Mouse (Mus musculus) forebrain, embryonic 11.5 days (tissue): ENCODE data around the gene Klc2. TPM values are rescaled to one million over a fixed set of nuclear protein-coding genes. Genes with fewer than 3 reads are reported as not detected.
A peak's percentile ranks its signal among the peaks of the same experiment; 100 is the strongest.

Source experiments
- ATAC-seq: fragments of 200-750 bp; cut with Nextera tagmentation; replicated peaks from 2 replicates; pipeline ENCODE4 v1.8.0; 2017; ENCODE audit warnings: moderate TSS enrichment; ENCODE audit not compliant: low FRiP score
- DNase-seq: peaks from one replicate; pipeline ENCODE4 v3.0.0-alpha.2; 2017; ENCODE audit warnings: low spot score
- H3K27ac ChIP-seq: fragments of 300-500 bp; sonication (generic); 2 replicates; pipeline ENCODE4 v1.5.1; 2014; ENCODE audit warnings: low read depth, low read length
- H3K27me3 ChIP-seq: fragments of 300-500 bp; sonication (generic); 2 replicates; pipeline ENCODE4 v1.6.1; 2014; ENCODE audit warnings: mild to moderate bottlenecking, low read length, mixed read lengths; ENCODE audit not compliant: control insufficient read depth, insufficient read depth
- H3K36me3 ChIP-seq: fragments of 300-500 bp; sonication (generic); 2 replicates; pipeline ENCODE4 v1.6.1; 2014; ENCODE audit warnings: mild to moderate bottlenecking, low read length, moderate library complexity, mixed read lengths; ENCODE audit not compliant: control insufficient read depth, insufficient read depth
- H3K4me1 ChIP-seq: fragments of 300-500 bp; sonication (generic); replicated peaks from 2 replicates; pipeline ENCODE4 v1.6.1; 2014; ENCODE audit warnings: low read length, mixed read lengths; ENCODE audit not compliant: control insufficient read depth, insufficient read depth
- H3K4me2 ChIP-seq: fragments of 300-500 bp; sonication (generic); 2 replicates; pipeline ENCODE4 v1.6.1; 2014; ENCODE audit warnings: low read depth, mild to moderate bottlenecking, low read length, moderate library complexity, mixed read lengths; ENCODE audit not compliant: severe bottlenecking
- H3K4me3 ChIP-seq: fragments of 300-500 bp; sonication (generic); 2 replicates; pipeline ENCODE4 v1.5.1; 2014; ENCODE audit warnings: low read depth, low read length
- H3K9ac ChIP-seq: fragments of 300-500 bp; sonication (generic); 2 replicates; pipeline ENCODE4 v1.6.1; 2014; ENCODE audit warnings: low read length
- H3K9me3 ChIP-seq: fragments of 300-500 bp; sonication (generic); 2 replicates; pipeline ENCODE4 v1.6.1; 2016; ENCODE audit warnings: low read length, mixed read lengths; ENCODE audit not compliant: control insufficient read depth
- WGBS: fragments of 180-500 bp; shearing (Covaris S2); extraction: QIAGEN DNeasy Blood & Tissue Kit; methylation state at CpG from one replicate; pipeline ENCODE4 v1.1.7; 2014; 5-methylcytosine and 5-hydroxymethylcytosine counted together
- polyA plus RNA-seq: library from polyadenylated mRNA; unstranded; fragments of >200 nt; fragmentation: Nextera tagmentation; extraction: Ambion mirVana; gene quantifications from 2 replicates; pipeline ENCODE4 v1.2.1, GENCODE M21; 2014

Gene Klc2
- polyA plus RNA-seq, 1 experiment from 2014 or later, result 35.3 TPM

DNA sequence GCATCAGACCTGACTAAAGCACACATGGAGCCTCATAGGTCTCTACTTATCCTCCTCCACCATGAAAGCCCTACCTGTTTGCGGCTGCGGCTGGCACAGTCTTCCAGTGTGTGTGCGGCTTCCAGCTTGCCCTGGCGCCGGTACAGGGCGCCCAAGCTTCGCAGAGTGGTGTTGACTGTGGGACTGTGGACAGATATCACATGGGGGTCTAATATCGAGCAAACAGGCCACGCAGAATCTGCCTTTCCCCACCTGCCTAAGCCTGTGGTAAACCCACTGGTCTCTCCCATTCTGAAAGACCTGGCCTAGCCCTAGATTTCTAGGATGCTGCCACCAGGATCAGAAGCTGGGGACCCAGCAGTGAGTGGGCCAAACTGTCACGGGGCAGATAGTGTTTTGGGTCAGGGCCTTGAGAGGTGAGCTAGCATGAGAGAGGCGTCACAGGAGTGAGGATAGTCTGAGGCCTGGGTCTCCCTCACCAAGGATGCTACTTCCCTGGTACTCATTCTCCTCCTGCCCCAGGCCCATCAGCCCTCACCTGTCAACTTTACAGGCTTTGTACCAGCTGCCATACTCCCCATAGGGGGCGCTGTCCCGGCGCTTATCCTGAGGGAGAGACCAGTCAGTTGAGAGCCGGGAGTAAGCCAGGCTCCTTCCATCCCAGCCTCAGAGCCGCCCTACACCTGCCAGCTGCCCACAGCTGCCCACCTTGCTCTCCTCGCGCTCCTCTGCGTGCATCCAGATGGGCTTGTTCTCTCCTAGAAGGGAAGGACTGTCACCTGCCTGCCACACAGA lies 8.5 kb downstream of the Klc2 start:
- H3K4me3 ChIP-seq, result no peak overlapping the region
- peaks cover 4% of the 10 kb centered on the region; the same call in 1 of the 2 replicates for H3K36me3 ChIP-seq
- no peak overlapping the region for H3K9ac ChIP-seq
- H3K27ac ChIP-seq, result no peak overlapping the region
- ATAC-seq (no peak), DNase-seq (no peak)
- H3K4me2 ChIP-seq, result no peak overlapping the region
- no peaks in the 10 kb centered on the region for H3K9me3 ChIP-seq
- no peaks in the 10 kb centered on the region for H3K27me3 ChIP-seq
- 75% methylated on average over 19 of the region's 19 CpGs for WGBS
- H3K4me1 ChIP-seq, result peaks cover 9% of the 10 kb centered on the region

DNA sequence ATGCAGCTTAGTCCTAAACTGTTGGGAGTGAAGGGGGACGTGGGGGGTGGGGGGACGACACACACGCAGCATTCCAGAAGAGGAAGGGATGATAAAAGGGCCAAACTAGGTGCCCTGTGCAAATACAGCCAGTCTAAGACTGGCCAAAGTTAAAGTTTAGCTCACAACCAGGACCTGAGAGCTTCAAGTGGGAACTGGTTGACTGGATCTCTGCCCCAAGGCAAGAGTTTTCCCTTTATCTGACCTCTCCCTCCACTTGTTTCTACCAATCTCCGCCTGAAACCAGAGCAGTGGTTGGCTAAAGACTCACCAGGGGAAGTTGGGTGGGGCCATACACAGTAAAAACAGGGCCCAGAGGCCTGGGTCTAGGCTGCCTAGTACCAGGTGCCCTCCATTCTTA lies 9.7 kb downstream of the Klc2 start:
- Histone ChIP-seq H3K4me3 (no peak overlapping the region), H3K36me3 (peaks cover 8% of the 10 kb centered on the region; the same call in 1 of the 2 replicates), H3K9me3 (no peaks in the 10 kb centered on the region), H3K4me2 (no peak overlapping the region), H3K9ac (no peak overlapping the region), H3K27ac (no peak overlapping the region), H3K4me1 (peaks cover 9% of the 10 kb centered on the region), H3K27me3 (no peaks in the 10 kb centered on the region)
- DNase-seq (no peak), ATAC-seq (no peak)
- 59% methylated on average over 4 of the region's 4 CpGs for WGBS

DNA sequence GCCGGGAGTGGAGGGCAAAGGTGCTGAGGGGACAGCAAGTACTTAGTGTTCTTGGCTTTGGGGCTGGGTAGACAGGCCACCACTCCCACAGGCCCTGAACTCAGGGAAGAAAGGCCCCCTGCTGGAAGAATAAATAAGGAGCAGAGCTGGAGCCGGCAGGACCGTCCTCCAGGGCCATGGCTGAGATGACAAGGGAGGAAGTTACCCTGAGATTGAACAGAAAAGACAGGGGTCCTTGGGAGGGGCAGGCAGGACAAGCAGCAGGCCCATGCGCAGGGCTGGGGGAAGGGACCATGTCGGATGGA lies 10.1 kb downstream of the Klc2 start:
- no peak overlapping the region; the same call in 1 of the 2 replicates for H3K9ac ChIP-seq
- no peak for ATAC-seq

DNA sequence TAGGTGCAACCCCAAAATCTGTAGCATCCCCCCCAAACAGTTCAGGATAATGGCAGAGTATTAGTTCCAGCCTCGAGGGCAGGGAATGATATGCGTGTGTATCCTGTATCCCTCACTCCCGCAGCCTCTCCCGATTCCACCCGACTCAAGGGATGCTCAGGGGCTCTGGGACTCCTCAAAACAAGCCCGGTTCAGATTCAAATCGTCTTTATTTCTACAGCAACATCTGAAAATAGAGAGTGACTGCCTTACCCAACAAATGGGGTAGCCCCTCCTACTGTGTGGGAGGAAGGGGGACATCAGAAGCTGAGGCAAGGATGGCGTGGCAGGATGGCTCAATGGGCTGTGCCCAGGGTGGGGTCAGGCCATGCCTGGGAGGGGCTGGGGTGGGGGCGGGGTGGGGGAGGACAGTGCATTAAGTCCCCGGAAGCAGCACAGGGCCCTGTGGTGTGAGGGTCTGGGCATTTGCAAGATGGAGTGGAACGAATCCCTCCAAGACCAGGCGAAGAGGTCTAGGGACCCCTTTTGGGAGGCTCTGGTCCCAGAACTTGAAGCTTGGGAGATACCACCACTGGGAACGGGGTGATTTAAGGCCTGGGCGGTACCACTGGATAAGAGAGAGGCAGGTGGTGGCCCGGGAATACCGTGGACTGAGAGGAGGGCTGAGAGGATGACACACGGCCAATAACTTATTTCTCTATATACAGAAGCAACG lies 10.6 kb downstream of the Klc2 start:
- H3K27me3 ChIP-seq, result no peaks in the 10 kb centered on the region
- no peak overlapping the region for H3K4me3 ChIP-seq
- ATAC-seq (no peak), DNase-seq (no peak)
- WGBS, result 79% methylated on average over 18 of the region's 18 CpGs
- H3K4me2 ChIP-seq, result peak overlapping the region; percentile 24; the same call in 1 of the 2 replicates
- no peak overlapping the region for H3K27ac ChIP-seq
- H3K9ac ChIP-seq, result no peak overlapping the region; the same call in 1 of the 2 replicates
- peaks cover 9% of the 10 kb centered on the region for H3K4me1 ChIP-seq
- H3K36me3 ChIP-seq, result peaks cover 11% of the 10 kb centered on the region; the same call in 1 of the 2 replicates
- H3K9me3 ChIP-seq, result no peaks in the 10 kb centered on the region

More for the DNA sequence above, 10.1 kb downstream of the Klc2 start:
- WGBS, result 30% methylated on average over 5 of the region's 5 CpGs
- Histone ChIP-seq H3K9me3 (no peaks in the 10 kb centered on the region), H3K27me3 (no peaks in the 10 kb centered on the region), H3K4me2 (no peak overlapping the region), H3K27ac (no peak overlapping the region), H3K4me3 (no peak overlapping the region), H3K36me3 (peaks cover 9% of the 10 kb centered on the region; the same call in 1 of the 2 replicates), H3K4me1 (peaks cover 9% of the 10 kb centered on the region)
- DNase-seq, result no peak

DNA sequence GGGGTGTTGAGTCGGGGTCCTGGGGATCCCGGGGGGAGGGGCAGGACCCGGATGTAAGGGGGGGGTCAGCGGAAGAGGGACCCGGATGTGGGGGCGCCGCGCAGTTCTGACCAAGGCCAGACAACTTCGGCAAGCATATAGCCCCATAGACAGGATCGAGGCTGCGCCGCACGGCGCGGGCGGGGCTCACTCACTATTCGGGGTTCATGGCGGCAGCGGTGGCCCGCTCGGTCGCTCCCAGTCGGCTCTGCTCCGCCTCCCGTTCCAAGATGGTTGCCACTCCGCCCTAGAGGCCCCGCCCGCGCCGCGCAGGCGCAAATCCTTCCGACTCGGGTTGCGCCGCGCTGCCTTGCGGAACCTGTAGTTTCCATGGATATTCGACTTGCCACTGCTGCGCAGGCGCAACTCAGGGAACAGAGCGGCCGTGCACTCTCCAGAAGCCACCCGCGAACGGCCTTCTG lies 11.6 kb downstream of the Klc2 start, which contains the start of gene Rab1b:
Gene Rab1b (minus strand): TSS at position 342 of the 461 bp plus-strand sequence.
- WGBS, result under 1% methylated on average over 46 of the region's 46 CpGs
- H3K27ac ChIP-seq, result peak within 1 kb of the TSS; percentile 87
- H3K36me3 ChIP-seq, result peaks cover 12% of the 10 kb centered on the region; the same call in 1 of the 2 replicates
- H3K27me3 ChIP-seq, result no peaks in the 10 kb centered on the region
- H3K4me2 ChIP-seq, result peak within 1 kb of the TSS; percentile 72
- peak; percentile 96 for ATAC-seq
- peak; percentile 99 for DNase-seq
- H3K9ac ChIP-seq, result peak within 1 kb of the TSS; percentile 91
- no peaks in the 10 kb centered on the region for H3K9me3 ChIP-seq
- H3K4me3 ChIP-seq, result peak within 1 kb of the TSS; percentile 63
- H3K4me1 ChIP-seq, result peaks cover 9% of the 10 kb centered on the region

DNA sequence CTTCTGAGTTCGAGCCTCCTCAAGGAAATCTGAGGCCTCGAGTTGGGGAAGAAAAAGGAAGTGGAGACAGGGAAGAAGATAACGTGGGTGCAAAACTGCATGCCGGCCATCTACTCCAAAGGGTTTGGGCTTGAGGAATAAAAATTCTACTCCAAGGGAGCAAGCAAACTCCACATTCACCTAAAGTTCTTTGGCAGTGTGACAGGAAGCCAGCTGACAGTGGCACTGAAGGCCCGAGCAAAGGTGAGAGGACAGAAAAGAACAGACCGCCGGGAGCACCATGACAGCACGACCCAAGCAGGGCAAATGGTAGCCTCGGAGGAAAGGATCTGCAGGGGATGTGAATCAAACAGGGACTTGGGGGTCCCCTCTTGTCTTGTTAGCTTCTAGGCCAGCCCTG lies 12.3 kb downstream of the Klc2 start:
- ATAC-seq (no peak; the same call in 1 of the 2 replicates), DNase-seq (no peak)
- 29% methylated on average over 9 of the region's 9 CpGs for WGBS
- peaks cover 9% of the 10 kb centered on the region for H3K4me1 ChIP-seq
- H3K9me3 ChIP-seq, result no peaks in the 10 kb centered on the region
- H3K27me3 ChIP-seq, result no peaks in the 10 kb centered on the region
- H3K9ac ChIP-seq, result peak overlapping the region; percentile 91
- H3K36me3 ChIP-seq, result peaks cover 9% of the 10 kb centered on the region; the same call in 1 of the 2 replicates
- peak overlapping the region; percentile 63 for H3K4me3 ChIP-seq
- H3K27ac ChIP-seq, result 0 out of 2 replicates have a peak overlapping the region, but pooled peaks have one; percentile 87
- H3K4me2 ChIP-seq, result peak overlapping the region; percentile 72

DNA sequence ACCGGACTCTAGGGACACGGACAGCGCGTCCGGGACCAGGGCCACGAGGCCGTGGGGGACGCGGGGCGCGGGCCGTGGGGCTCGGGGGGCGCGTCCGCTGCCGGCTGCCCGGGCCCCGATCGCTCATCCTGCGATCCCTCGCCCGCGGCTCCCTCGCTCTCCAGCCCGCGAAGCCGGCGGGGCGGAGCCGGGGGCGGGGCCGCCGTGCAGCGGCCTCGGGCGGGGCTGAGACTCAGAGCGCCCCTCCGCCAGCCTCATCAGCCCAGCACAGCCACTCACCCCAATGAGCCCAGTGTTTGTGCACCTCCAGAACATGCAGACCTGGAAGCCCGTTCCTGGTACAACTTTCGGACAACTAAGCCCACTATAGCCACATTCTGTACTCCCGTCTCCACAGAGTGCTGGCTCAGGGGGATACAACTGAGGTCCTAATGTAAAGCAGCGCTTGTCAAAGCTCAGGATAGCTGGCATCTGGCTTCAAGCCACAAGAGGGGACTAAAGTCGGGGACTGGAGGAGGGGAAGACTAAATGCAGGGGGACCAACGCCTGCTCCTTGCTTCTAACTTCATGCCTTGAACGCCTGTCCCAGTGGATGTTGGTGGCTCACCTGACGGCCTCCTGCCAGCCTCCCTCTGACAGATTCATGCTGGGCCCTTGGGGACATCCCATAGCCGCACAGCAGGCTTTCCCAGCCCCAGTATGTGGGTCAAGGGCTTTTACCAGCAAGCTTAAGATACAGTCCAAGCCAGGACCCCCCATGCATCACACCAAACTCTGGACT lies 19.8 kb downstream of the Klc2 start, which contains the start of gene Cnih2:
Gene Cnih2 (minus strand): TSS at position 159 of the 781 bp plus-strand sequence.
- H3K9ac ChIP-seq, result peak within 1 kb of the TSS; percentile 88
- DNase-seq, result peak; percentile 90
- peak within 1 kb of the TSS; percentile 57 for H3K4me3 ChIP-seq
- no peaks in the 10 kb centered on the region for H3K27me3 ChIP-seq
- WGBS, result 8% methylated on average over 14 of the region's 48 CpGs
- H3K27ac ChIP-seq, result peak within 1 kb of the TSS; percentile 19
- peak; percentile 71 for ATAC-seq
- peaks cover 14% of the 10 kb centered on the region; the same call in 1 of the 2 replicates for H3K36me3 ChIP-seq
- H3K9me3 ChIP-seq, result no peaks in the 10 kb centered on the region
- H3K4me2 ChIP-seq, result peak within 1 kb of the TSS; percentile 97
- H3K4me1 ChIP-seq, result peaks cover 21% of the 10 kb centered on the region
